Mouse (Mus musculus) cerebral cortex, adult 2 months (tissue): Measurements from ENCODE around the gene Olfr309.

ENCODE experiments used
- WGBS: fragments of 180-500 bp; shearing (Covaris S2); methylation state at CpG from one replicate; pipeline ENCODE4 v1.1.7; 2018; 5-methylcytosine and 5-hydroxymethylcytosine counted together

The Olfr309 gene

GRCm38 (mm10) chr7:86313608-86314007 lies at the start of gene Olfr309:
TSS of gene Olfr309 (minus strand) at chr7:86313708.
- WGBS: 76% methylated on average over 2 of the region's 2 CpGs

GRCm38 (mm10) chr7:86346296-86346695 lies 32.8 kb upstream of the Olfr309 start:
- 90% methylated on average over 9 of the region's 9 CpGs for WGBS

- 56% methylated on average over 3 of the region's 3 CpGs for WGBS
Measured at GRCm38 (mm10) chr7:86344253-86344652, 30.7 kb upstream of the Olfr309 start.

DNA sequence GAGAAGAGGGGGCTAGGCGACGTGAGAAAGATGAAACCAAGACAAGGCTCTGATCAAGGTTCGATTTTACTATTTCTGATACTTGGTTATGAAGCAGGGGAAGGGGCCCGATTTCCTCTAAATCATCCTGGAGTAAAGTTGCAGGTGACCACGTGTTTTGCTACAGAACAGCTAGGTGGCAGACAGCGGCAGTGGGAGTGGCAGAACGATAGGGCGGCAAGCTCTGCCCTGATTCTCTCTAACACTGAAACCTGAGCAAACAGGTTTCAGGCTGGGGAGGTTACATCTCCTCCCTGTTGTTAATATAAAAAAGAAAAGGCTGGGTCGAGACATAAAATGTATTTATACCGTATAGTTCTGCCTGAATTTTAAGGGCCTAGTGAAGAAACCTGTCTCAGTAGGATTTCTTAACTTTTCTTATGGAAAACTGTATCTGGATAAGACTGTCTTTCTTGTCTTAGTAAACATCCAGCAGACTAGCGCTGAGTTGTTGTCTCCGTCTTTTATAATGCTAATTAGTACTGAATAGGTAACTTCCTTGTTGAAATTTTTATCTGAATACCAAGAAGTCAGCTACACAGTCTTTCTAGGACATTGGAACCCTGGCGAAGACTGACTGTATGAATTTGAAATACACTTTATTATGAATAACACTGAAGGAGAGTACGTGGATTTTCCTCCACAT lies 29.5 kb upstream of the Olfr309 start:
- WGBS: 88% methylated on average over 14 of the region's 14 CpGs

DNA sequence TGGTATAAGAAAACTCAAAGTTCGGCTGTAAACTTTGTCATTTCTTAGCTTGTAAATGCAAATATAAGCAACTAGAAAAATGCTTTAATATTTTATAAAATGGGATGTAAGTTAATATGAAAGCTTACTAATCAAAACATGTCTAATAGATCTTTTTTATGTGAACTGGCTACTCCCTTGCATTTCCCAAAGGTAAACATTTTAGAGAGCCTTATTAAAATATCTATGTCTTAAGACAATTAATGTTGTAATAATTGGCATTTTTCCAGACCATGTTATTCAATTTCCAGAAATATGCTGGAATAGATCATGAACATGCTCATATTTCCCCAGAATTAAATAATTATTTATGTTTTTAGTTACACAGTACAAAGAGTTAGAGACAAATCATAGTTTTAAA lies 24.0 kb upstream of the Olfr309 start, which contains the start of gene Olfr307:
TSS of gene Olfr307 (minus strand) at position 101 of the 400 bp plus-strand sequence.
- 69% methylated on average over 1 of the region's 1 CpGs for WGBS

GRCm38 (mm10) chr7:86325530-86325929 lies 12.0 kb upstream of the Olfr309 start, which contains the start of gene Olfr308:
TSS of gene Olfr308 (minus strand) at chr7:86325630.

GRCm38 (mm10) chr7:86321323-86321722 lies 7.8 kb upstream of the Olfr309 start:
- 87% methylated on average over 2 of the region's 2 CpGs for WGBS

DNA sequence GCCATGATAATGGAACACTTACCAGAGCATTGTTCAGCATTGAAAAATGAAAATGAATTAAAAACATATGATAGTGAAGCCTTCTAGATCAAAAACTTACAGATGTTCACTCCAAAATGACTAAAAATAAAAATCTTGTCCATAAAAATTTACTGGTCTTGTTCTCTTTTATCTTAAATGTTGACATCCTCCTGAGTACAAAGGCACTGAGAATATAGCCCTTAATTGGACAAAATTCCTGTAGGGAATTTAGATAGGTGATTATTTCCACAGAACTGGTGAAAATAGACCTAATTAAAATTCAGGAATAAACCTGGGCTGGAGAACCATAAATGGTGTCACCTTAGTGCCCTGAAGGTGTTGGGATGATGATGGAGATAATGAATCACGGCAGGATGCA lies 36.4 kb downstream of the Olfr309 start, which contains the start of gene Olfr310:
TSS of gene Olfr310 (minus strand) at position 101 of the 400 bp plus-strand sequence.
- WGBS: 71% methylated on average over 1 of the region's 1 CpGs
